ENCODE assay signal across 26 mouse cellular contexts in genomic region chr17:88611057-88611456, GRCm38 (mm10). TPM values are rescaled to one million over a fixed set of nuclear protein-coding genes. Genes with fewer than 3 reads are reported as not detected.
DNase-seq lines count a peak whose midpoint lies in the region; ATAC-seq lines count a peak whose summit lies in the region.
"Had no signal": no experiment of that assay in that cellular context is flagged by ENCODE, and none has a peak within 500 bp of the region (broad histone marks: within the 10 kb centered on the region; RNA-seq: fewer than 3 reads in every experiment).

No protein-coding gene starts in this region.

- peaks cover 16% of the 10 kb centered on the region for H3K36me3 ChIP-seq in limb, embryonic 13.5 days
- H3K36me3 ChIP-seq in limb, embryonic 10.5 days, result no peaks in the 10 kb centered on the region
- peaks cover 9% of the 10 kb centered on the region; the same call in 1 of the 2 replicates for H3K36me3 ChIP-seq in embryonic facial prominence, embryonic 13.5 days
- no peaks in the 10 kb centered on the region; the same call in 1 of the 2 replicates for H3K36me3 ChIP-seq in embryonic facial prominence, embryonic 15.5 days
- H3K36me3 ChIP-seq: forebrain, embryonic 15.5 days; G1E had no signal

- WGBS in limb, embryonic 13.5 days, result 35% methylated on average over 2 of the region's 2 CpGs
- 38% methylated on average over 2 of the region's 2 CpGs for WGBS in limb, embryonic 10.5 days
- WGBS in embryonic facial prominence, embryonic 13.5 days, result 32% methylated on average over 2 of the region's 2 CpGs
- 24% methylated on average over 2 of the region's 2 CpGs for WGBS in embryonic facial prominence, embryonic 15.5 days

- H3K4me3 ChIP-seq in limb, embryonic 13.5 days, result no peak overlapping the region
- H3K4me3 ChIP-seq in limb, embryonic 10.5 days, result no peak overlapping the region
- H3K4me3 ChIP-seq in embryonic facial prominence, embryonic 13.5 days, result no peak overlapping the region
- no peak overlapping the region for H3K4me3 ChIP-seq in embryonic facial prominence, embryonic 15.5 days (replicated peaks)
- H3K4me3 ChIP-seq: forebrain, embryonic 13.5 days; forebrain, embryonic 15.5 days had no signal

- no peaks in the 10 kb centered on the region for H3K9me3 ChIP-seq in limb, embryonic 13.5 days
- H3K9me3 ChIP-seq in limb, embryonic 10.5 days (replicated peaks), result no peaks in the 10 kb centered on the region
- H3K9me3 ChIP-seq in embryonic facial prominence, embryonic 13.5 days, result no peaks in the 10 kb centered on the region
- no peaks in the 10 kb centered on the region for H3K9me3 ChIP-seq in embryonic facial prominence, embryonic 15.5 days (replicated peaks)
- H3K9me3 ChIP-seq: forebrain, embryonic 13.5 days; forebrain, embryonic 15.5 days; G1E had no signal

- H3K4me1 ChIP-seq in limb, embryonic 13.5 days, result peaks cover 18% of the 10 kb centered on the region
- H3K4me1 ChIP-seq in limb, embryonic 10.5 days, result peaks cover 9% of the 10 kb centered on the region
- peaks cover 29% of the 10 kb centered on the region for H3K4me1 ChIP-seq in embryonic facial prominence, embryonic 13.5 days
- H3K4me1 ChIP-seq in embryonic facial prominence, embryonic 15.5 days, result peaks cover 28% of the 10 kb centered on the region
- H3K4me1 ChIP-seq: forebrain, embryonic 13.5 days; forebrain, embryonic 15.5 days had no signal

- no peak for DNase-seq in limb, embryonic 10.5 days (ENCODE audit: low spot score)
- no peak for DNase-seq in lung, postnatal 25 days (ENCODE audit: low spot score)
- DNase-seq in right cerebral cortex, postnatal 36 days (ENCODE audit: low spot score in 2 of 2), result no peak
- DNase-seq in urinary bladder, postnatal 36 days (ENCODE audit: low spot score in 2 of 2), result no peak
- DNase-seq: adrenal gland, adult 2 months; adrenal gland, postnatal 10 days; adrenal gland, postnatal 25 days; B cell, adult 2 months; cerebellum, adult 11 months; cerebellum, adult 18-20 months; cerebellum, adult 8-10 months; cerebellum, adult 9-11 months; cerebellum, postnatal 14 days; cerebellum, postnatal 36 days; embryo, embryonic 11 days; forebrain, postnatal 0 days had no signal

- H3K4me2 ChIP-seq in limb, embryonic 13.5 days (replicated peaks), result no peak overlapping the region
- H3K4me2 ChIP-seq in embryonic facial prominence, embryonic 13.5 days, result no peak overlapping the region
- no peak overlapping the region for H3K4me2 ChIP-seq in embryonic facial prominence, embryonic 15.5 days (replicated peaks)
- H3K4me2 ChIP-seq: forebrain, embryonic 13.5 days; forebrain, embryonic 15.5 days had no signal

- H3K9ac ChIP-seq in limb, embryonic 13.5 days, result no peak overlapping the region
- no peak overlapping the region for H3K9ac ChIP-seq in embryonic facial prominence, embryonic 13.5 days
- H3K9ac ChIP-seq in embryonic facial prominence, embryonic 15.5 days, result no peak overlapping the region
- H3K9ac ChIP-seq: forebrain, embryonic 13.5 days; forebrain, embryonic 15.5 days; forebrain, postnatal 0 days had no signal

- H3K27me3 ChIP-seq in limb, embryonic 13.5 days, result no peaks in the 10 kb centered on the region
- no peaks in the 10 kb centered on the region for H3K27me3 ChIP-seq in limb, embryonic 10.5 days (ENCODE audit: low read depth, poor library complexity, severe bottlenecking)
- H3K27me3 ChIP-seq in embryonic facial prominence, embryonic 13.5 days, result no peaks in the 10 kb centered on the region
- no peaks in the 10 kb centered on the region for H3K27me3 ChIP-seq in embryonic facial prominence, embryonic 15.5 days
- H3K27me3 ChIP-seq: CH12.LX; forebrain, embryonic 13.5 days; forebrain, embryonic 15.5 days; Patski had no signal

- peak; percentile 60; the same call in 1 of the 2 replicates for ATAC-seq in limb, embryonic 13.5 days (ENCODE audit: low FRiP score, low read depth)
- ATAC-seq in embryonic facial prominence, embryonic 13.5 days (ENCODE audit: insufficient number of reproducible peaks, insufficient read depth, low FRiP score, low TSS enrichment, low read depth), result 0 out of 2 replicates have a peak, but pooled peaks have one; percentile 59
- ATAC-seq in embryonic facial prominence, embryonic 15.5 days (ENCODE audit: insufficient number of reproducible peaks, low FRiP score, low TSS enrichment, low read depth), result peak; percentile 44; the same call in 1 of the 2 replicates
- ATAC-seq: CD4-positive, CD25-positive, alpha-beta regulatory T cell, adult 4 months; forebrain, embryonic 13.5 days; forebrain, embryonic 15.5 days; forebrain, postnatal 0 days; Patski had no signal

- H3K27ac ChIP-seq in limb, embryonic 13.5 days, result no peak overlapping the region
- no peak overlapping the region for H3K27ac ChIP-seq in limb, embryonic 10.5 days
- H3K27ac ChIP-seq in embryonic facial prominence, embryonic 13.5 days, result peak overlapping the region; percentile 44; the same call in 1 of the 2 replicates
- H3K27ac ChIP-seq in embryonic facial prominence, embryonic 15.5 days (replicated peaks), result peak overlapping the region; percentile 56
- H3K27ac ChIP-seq: forebrain, embryonic 13.5 days; forebrain, embryonic 15.5 days had no signal

RNA-seq across cellular contexts. Expression of gene Ston1, which starts 13.6 kb away (rescaled TPM):
- polyA plus RNA-seq in limb, embryonic 13.5 days (2015; fragmentation: Nextera tagmentation; extraction: Ambion mirVana), result 9.2 and 9.8 TPM in 2 replicates
- 2.4 and 3.0 TPM in 2 replicates for polyA plus RNA-seq in limb, embryonic 10.5 days (2016; fragmentation: Nextera tagmentation; extraction: Ambion mirVana)
- 8.2 and 9.6 TPM in 2 replicates for polyA plus RNA-seq in embryonic facial prominence, embryonic 13.5 days (2015; fragmentation: Nextera tagmentation; extraction: Ambion mirVana)
- 5.9 and 7.7 TPM in 2 replicates for polyA plus RNA-seq in embryonic facial prominence, embryonic 15.5 days (2015; fragmentation: Nextera tagmentation; extraction: Ambion mirVana)

RNA-seq across cellular contexts. Expression of gene Gtf2a1l, which starts 57.4 kb away (rescaled TPM):
- 0.15 TPM in 1 of 2 replicates, not detected in the other for polyA plus RNA-seq in limb, embryonic 13.5 days (2015; fragmentation: Nextera tagmentation; extraction: Ambion mirVana)
- 0.24 and 0.38 TPM in 2 replicates for polyA plus RNA-seq in limb, embryonic 10.5 days (2016; fragmentation: Nextera tagmentation; extraction: Ambion mirVana)
- 0.39 TPM in 1 of 2 replicates, not detected in the other for polyA plus RNA-seq in embryonic facial prominence, embryonic 13.5 days (2015; fragmentation: Nextera tagmentation; extraction: Ambion mirVana)
- 0.47 and 0.53 TPM in 2 replicates for polyA plus RNA-seq in embryonic facial prominence, embryonic 15.5 days (2015; fragmentation: Nextera tagmentation; extraction: Ambion mirVana)
- polyA plus RNA-seq: adrenal gland, adult 2 months; CD4-positive, CD25-positive, alpha-beta regulatory T cell, adult 4 months; forebrain, embryonic 11.5 days; forebrain, embryonic 15.5 days; G1E; Patski had no signal

Comparison
In these comparisons a context has a peak if more than half of its experiments do, and no peak if none do; other contexts are left out.
1. H3K27ac ChIP-seq: peak in embryonic facial prominence, embryonic 13.5 days (single experiment) and embryonic facial prominence, embryonic 15.5 days (single experiment); none in limb, embryonic 13.5 days (single experiment) and limb, embryonic 10.5 days (single experiment).
2. Peak in every context shown above with its lines, with median percentiles within 50 percentile points of each other: ATAC-seq.